Mouse (Mus musculus) central nervous system, embryonic 14 days (tissue): ENCODE results near the gene Ptbp2. TPM values are rescaled to one million over a fixed set of nuclear protein-coding genes. Genes with fewer than 3 reads are reported as not detected.

Experiments used
- polyA plus RNA-seq: library from polyadenylated mRNA; depleted of rRNA; stranded (reverse); fragments of >200 nt; gene quantifications from 2 replicates; pipeline ENCODE4 v1.2.3, GENCODE M21; 2012; rRNA removed

The Ptbp2 gene
- polyA plus RNA-seq, result 220 and 276 TPM in 2 replicates

GRCm38 (mm10) chr3:119784366-119784765 is at the start of gene Ptbp2:
TSS of gene Ptbp2 (minus strand) at chr3:119784466.

